Mouse (Mus musculus) embryonic facial prominence, embryonic 15.5 days (tissue): ENCODE data around the gene Inpp5a. TPM values are rescaled to one million over a fixed set of nuclear protein-coding genes. Genes with fewer than 3 reads are reported as not detected.

Source experiments
- ATAC-seq: fragments of 200-750 bp; cut with Nextera tagmentation; 2 replicates; pipeline ENCODE4 v1.8.0; 2017; ENCODE audit warnings: low read depth, moderate TSS enrichment; ENCODE audit not compliant: insufficient number of reproducible peaks, low FRiP score, low TSS enrichment
- H3K27ac ChIP-seq: fragments of 300-500 bp; sonication (generic); replicated peaks from 2 replicates; pipeline ENCODE4 v1.5.1; 2015; ENCODE audit warnings: mild to moderate bottlenecking, inconsistent platforms
- H3K27me3 ChIP-seq: fragments of 300-500 bp; sonication (generic); 2 replicates; pipeline ENCODE4 v1.6.1; 2015; ENCODE audit warnings: inconsistent platforms
- H3K36me3 ChIP-seq: fragments of 300-500 bp; sonication (generic); 2 replicates; pipeline ENCODE4 v1.6.1; 2015; ENCODE audit warnings: mild to moderate bottlenecking, inconsistent platforms
- H3K4me1 ChIP-seq: fragments of 300-500 bp; sonication (generic); 2 replicates; pipeline ENCODE4 v1.6.1; 2015; ENCODE audit warnings: inconsistent platforms
- H3K4me2 ChIP-seq: fragments of 300-500 bp; sonication (generic); replicated peaks from 2 replicates; pipeline ENCODE4 v1.6.1; 2015; ENCODE audit warnings: mild to moderate bottlenecking, inconsistent platforms
- H3K4me3 ChIP-seq: fragments of 300-500 bp; sonication (generic); replicated peaks from 2 replicates; pipeline ENCODE4 v1.5.1; 2015; ENCODE audit warnings: mild to moderate bottlenecking, inconsistent platforms
- H3K9ac ChIP-seq: fragments of 300-500 bp; sonication (generic); 2 replicates; pipeline ENCODE4 v1.6.1; 2015; ENCODE audit warnings: inconsistent platforms
- H3K9me3 ChIP-seq: fragments of 300-500 bp; sonication (generic); replicated peaks from 2 replicates; pipeline ENCODE4 v1.6.1; 2016; ENCODE audit warnings: inconsistent platforms
- WGBS: fragments of 180-500 bp; shearing (Covaris S2); methylation state at CpG from one replicate; pipeline ENCODE4 v1.1.7; 2015; 5-methylcytosine and 5-hydroxymethylcytosine counted together
- polyA plus RNA-seq: library from polyadenylated mRNA; unstranded; fragments of >200 nt; fragmentation: Nextera tagmentation; extraction: Ambion mirVana; gene quantifications from 2 replicates; pipeline ENCODE4 v1.2.1, GENCODE M21; 2015

The Inpp5a gene
- polyA plus RNA-seq, 1 experiment from 2014 or later: 30.5 TPM

DNA sequence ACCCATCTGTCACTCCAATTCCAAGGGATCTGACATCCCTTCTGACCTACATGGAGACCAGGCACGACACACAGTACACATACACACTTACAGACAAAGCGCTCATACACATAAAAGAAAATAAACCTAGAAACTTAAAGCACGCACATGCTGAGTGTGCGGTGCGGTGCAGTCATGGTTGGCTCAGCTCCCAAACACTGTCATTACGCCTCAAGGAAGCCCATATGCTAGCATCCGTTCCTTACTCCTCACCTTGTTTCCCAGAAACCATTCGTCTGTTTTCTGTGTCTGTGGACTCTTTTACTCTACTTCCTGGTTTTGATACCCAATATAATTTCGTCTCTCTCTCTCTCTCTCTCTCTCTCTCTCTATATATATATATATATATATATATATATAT, 236.2 kb downstream of the Inpp5a start:
- H3K9me3 ChIP-seq: no peaks in the 10 kb centered on the region
- H3K4me1 ChIP-seq: no peaks in the 10 kb centered on the region
- WGBS: 81% methylated on average over 9 of the region's 9 CpGs
- no peaks in the 10 kb centered on the region for H3K36me3 ChIP-seq
- no peak overlapping the region for H3K4me3 ChIP-seq
- no peak overlapping the region for H3K9ac ChIP-seq
- no peak for ATAC-seq
- no peaks in the 10 kb centered on the region for H3K27me3 ChIP-seq
- no peak overlapping the region for H3K4me2 ChIP-seq
- no peak overlapping the region for H3K27ac ChIP-seq

Other genes starting within 250 kb of the Inpp5a start
- gene Lrrc27, start 176.1 kb upstream of the Inpp5a start, polyA plus RNA-seq: 1.9 and 3.0 TPM in 2 replicates
- gene Stk32c, start 175.8 kb upstream of the Inpp5a start, polyA plus RNA-seq: 0.12 and 0.26 TPM in 2 replicates
- gene Pwwp2b, start 140.6 kb upstream of the Inpp5a start, polyA plus RNA-seq: 16.1 and 18.9 TPM in 2 replicates
- gene Nkx6-2, start 193.7 kb downstream of the Inpp5a start, polyA plus RNA-seq: not detected in 2 replicates